Mouse (Mus musculus) retina, postnatal 7 days (tissue): ENCODE data around the gene Hipk1.
"Not testable (repeated sequence)": the region's sequence is repeated elsewhere in the genome, so short reads cannot be mapped to it uniquely, and the experiment has no call there.

ENCODE experiments used
- DNase-seq: peaks from one replicate; pipeline ENCODE4 v3.0.0-alpha.2; 2012; ENCODE audit warnings: low read depth, low spot score

Hipk1 gene

GRCm38 (mm10) chr3:103791230-103792110 lies at the start of gene Hipk1:
Gene Hipk1, minus strand, starts transcription at chr3:103791563.
- DNase-seq, result peak; percentile 78

- DNase-seq, result not testable (repeated sequence)
Measured at GRCm38 (mm10) chr3:103840946-103841345, 49.6 kb upstream of the Hipk1 start.

- not testable (repeated sequence) for DNase-seq
Measured at GRCm38 (mm10) chr3:103840195-103840594, 48.8 kb upstream of the Hipk1 start.

- DNase-seq, result no peak
Measured at GRCm38 (mm10) chr3:103839711-103840110, 48.3 kb upstream of the Hipk1 start.

- DNase-seq, result no peak
Measured at GRCm38 (mm10) chr3:103836453-103836852, 45.1 kb upstream of the Hipk1 start.

- no peak for DNase-seq
Measured at GRCm38 (mm10) chr3:103835951-103836310, 44.6 kb upstream of the Hipk1 start.

- DNase-seq, result no peak
Measured at GRCm38 (mm10) chr3:103835272-103835950, 44.0 kb upstream of the Hipk1 start.

- no peak for DNase-seq
Measured at GRCm38 (mm10) chr3:103834001-103834400, 42.6 kb upstream of the Hipk1 start.

- no peak for DNase-seq
Measured at GRCm38 (mm10) chr3:103832426-103832825, 41.1 kb upstream of the Hipk1 start, which contains the start of gene Bcl2l15. Gene Bcl2l15, plus strand, starts transcription at chr3:103832601.

- DNase-seq, result no peak
Measured at GRCm38 (mm10) chr3:103831146-103831545, 39.8 kb upstream of the Hipk1 start.

GRCm38 (mm10) chr3:103830681-103831080 lies 39.3 kb upstream of the Hipk1 start:
- not testable (repeated sequence) for DNase-seq

GRCm38 (mm10) chr3:103829036-103829435 lies 37.7 kb upstream of the Hipk1 start:
- DNase-seq, result no peak

- DNase-seq, result no peak
Measured at GRCm38 (mm10) chr3:103827548-103827947, 36.2 kb upstream of the Hipk1 start.

- no peak for DNase-seq
Measured at GRCm38 (mm10) chr3:103810967-103811366, 19.6 kb upstream of the Hipk1 start.

GRCm38 (mm10) chr3:103809799-103810150 lies 18.4 kb upstream of the Hipk1 start:
- no peak for DNase-seq

- peak; percentile 93 for DNase-seq
Measured at GRCm38 (mm10) chr3:103808891-103809798, 17.8 kb upstream of the Hipk1 start, which contains the start of the genes Dclre1b, Ap4b1 and Gm43064. Gene Dclre1b, minus strand, starts transcription at chr3:103809444. Gene Ap4b1, plus strand, starts transcription at chr3:103809520. Gene Gm43064, plus strand, starts transcription at chr3:103809573.

GRCm38 (mm10) chr3:103805671-103806070 lies 14.3 kb upstream of the Hipk1 start:
- no peak for DNase-seq

- DNase-seq, result no peak
Measured at GRCm38 (mm10) chr3:103802861-103803260, 11.5 kb upstream of the Hipk1 start.

GRCm38 (mm10) chr3:103801631-103802531 lies 10.5 kb upstream of the Hipk1 start:
- DNase-seq, result no peak

GRCm38 (mm10) chr3:103799507-103799906 lies 8.1 kb upstream of the Hipk1 start:
- no peak for DNase-seq

- DNase-seq, result no peak
Measured at GRCm38 (mm10) chr3:103796389-103796788, 5.0 kb upstream of the Hipk1 start.
